Mouse (Mus musculus) heart, embryonic 15.5 days (tissue): ENCODE data around the gene Acox3. TPM values are rescaled to one million over a fixed set of nuclear protein-coding genes. Genes with fewer than 3 reads are reported as not detected.

Experiments used
- ATAC-seq: fragments of 200-750 bp; cut with Nextera tagmentation; replicated peaks from 2 replicates; pipeline ENCODE4 v1.8.0; 2017; ENCODE audit warnings: low read depth, moderate TSS enrichment; ENCODE audit not compliant: insufficient number of reproducible peaks, insufficient read depth, low FRiP score
- H3K27ac ChIP-seq: fragments of 300-500 bp; sonication (generic); 2 replicates; pipeline ENCODE4 v1.5.1; 2015; ENCODE audit warnings: mild to moderate bottlenecking, inconsistent platforms
- H3K27me3 ChIP-seq: fragments of 300-500 bp; sonication (generic); 2 replicates; pipeline ENCODE4 v1.6.1; 2015; ENCODE audit warnings: inconsistent platforms
- H3K36me3 ChIP-seq: fragments of 300-500 bp; sonication (generic); 2 replicates; pipeline ENCODE4 v1.6.1; 2015; ENCODE audit warnings: mild to moderate bottlenecking, inconsistent platforms
- H3K4me1 ChIP-seq: fragments of 300-500 bp; sonication (generic); replicated peaks from 2 replicates; pipeline ENCODE4 v1.6.1; 2015; ENCODE audit warnings: inconsistent platforms
- H3K4me2 ChIP-seq: fragments of 300-500 bp; sonication (generic); 2 replicates; pipeline ENCODE4 v1.6.1; 2015; ENCODE audit warnings: inconsistent platforms, mild to moderate bottlenecking, moderate library complexity
- H3K4me3 ChIP-seq: fragments of 300-500 bp; sonication (generic); 2 replicates; pipeline ENCODE4 v1.5.1; 2015; ENCODE audit warnings: mild to moderate bottlenecking, inconsistent platforms
- H3K9ac ChIP-seq: fragments of 300-500 bp; sonication (generic); 2 replicates; pipeline ENCODE4 v1.6.1; 2015; ENCODE audit warnings: mild to moderate bottlenecking, inconsistent platforms
- H3K9me3 ChIP-seq: fragments of 300-500 bp; sonication (generic); replicated peaks from 2 replicates; pipeline ENCODE4 v1.6.1; 2016; ENCODE audit warnings: inconsistent platforms
- WGBS: fragments of 180-500 bp; shearing (Covaris S2); methylation state at CpG from one replicate; pipeline ENCODE4 v1.1.7; 2015; ENCODE audit warnings: mixed read lengths; 5-methylcytosine and 5-hydroxymethylcytosine counted together
- polyA plus RNA-seq: library from polyadenylated mRNA; unstranded; fragments of >200 nt; fragmentation: Nextera tagmentation; extraction: Ambion mirVana; gene quantifications from 2 replicates; pipeline ENCODE4 v1.2.1, GENCODE M21; 2015

Gene Acox3
- polyA plus RNA-seq, 1 experiment from 2014 or later = 9.9 TPM

- no peak for ATAC-seq
- Histone ChIP-seq H3K9ac (no peak overlapping the region), H3K4me3 (no peak overlapping the region), H3K36me3 (no peaks in the 10 kb centered on the region), H3K27me3 (0 out of 2 replicates have a peak, but pooled peaks cover 4% of the 10 kb centered on the region), H3K4me1 (peaks cover 16% of the 10 kb centered on the region), H3K27ac (no peak overlapping the region), H3K4me2 (no peak overlapping the region), H3K9me3 (no peaks in the 10 kb centered on the region)
- WGBS = 53% methylated on average over 5 of the region's 5 CpGs
These were observed 48.9 kb downstream of the Acox3 start for GRCm38 (mm10) chr5:35631755-35632154.

GRCm38 (mm10) chr5:35632841-35633240, 50.0 kb downstream of the Acox3 start:
- Histone ChIP-seq H3K27me3 (0 out of 2 replicates have a peak, but pooled peaks cover 4% of the 10 kb centered on the region), H3K4me2 (no peak overlapping the region), H3K4me1 (peaks cover 12% of the 10 kb centered on the region), H3K9ac (no peak overlapping the region), H3K27ac (no peak overlapping the region), H3K4me3 (no peak overlapping the region), H3K36me3 (no peaks in the 10 kb centered on the region), H3K9me3 (no peaks in the 10 kb centered on the region)
- no peak for ATAC-seq
- 73% methylated on average over 6 of the region's 6 CpGs for WGBS

- 0 out of 2 replicates have a peak, but pooled peaks cover 4% of the 10 kb centered on the region for H3K27me3 ChIP-seq
- 40% methylated on average over 2 of the region's 2 CpGs for WGBS
- no peak overlapping the region for H3K4me3 ChIP-seq
- peak; percentile 74 for ATAC-seq
- H3K36me3 ChIP-seq = no peaks in the 10 kb centered on the region
- H3K4me1 ChIP-seq = peaks cover 7% of the 10 kb centered on the region
- peak overlapping the region; percentile 9; the same call in 1 of the 2 replicates for H3K27ac ChIP-seq
- no peak overlapping the region for H3K4me2 ChIP-seq
- H3K9me3 ChIP-seq = no peaks in the 10 kb centered on the region
- no peak overlapping the region for H3K9ac ChIP-seq
These were observed 53.2 kb downstream of the Acox3 start for GRCm38 (mm10) chr5:35636016-35636415.

DNA sequence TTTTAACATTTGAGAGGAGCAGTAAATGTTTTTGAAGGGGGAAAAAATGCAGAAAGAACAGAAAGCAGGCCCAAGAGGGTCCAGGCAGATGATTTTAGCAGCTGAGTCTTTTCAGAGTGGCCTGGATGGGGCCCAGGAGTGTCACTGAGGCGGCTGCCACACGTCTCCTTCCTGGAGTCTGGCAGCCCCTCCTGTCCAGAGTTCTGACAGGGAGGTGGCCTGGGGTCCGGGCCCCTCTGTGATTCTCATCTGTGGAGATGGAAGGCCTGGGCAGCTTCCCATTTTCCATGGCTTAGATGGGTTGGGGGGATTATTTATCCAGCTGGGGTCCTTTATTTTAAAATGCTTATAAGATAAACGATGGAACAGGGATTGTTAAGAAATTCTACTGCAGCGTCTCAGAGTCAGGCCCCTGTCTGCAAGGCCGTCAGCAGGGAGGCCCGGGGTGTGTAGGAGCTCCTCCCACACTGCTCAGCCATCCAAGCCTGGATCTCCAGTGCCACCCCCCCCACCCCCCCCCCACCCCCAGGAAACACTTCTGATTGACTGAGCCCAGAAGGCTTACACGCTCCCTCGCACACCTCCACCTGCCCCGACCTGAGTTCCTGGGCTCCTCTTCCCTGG, 59.2 kb downstream of the Acox3 start:
- Histone ChIP-seq H3K27me3 (no peaks in the 10 kb centered on the region), H3K27ac (peak overlapping the region; percentile 8; the same call in 1 of the 2 replicates), H3K36me3 (no peaks in the 10 kb centered on the region), H3K9me3 (no peaks in the 10 kb centered on the region), H3K4me2 (no peak overlapping the region), H3K4me1 (peaks cover 11% of the 10 kb centered on the region), H3K9ac (no peak overlapping the region), H3K4me3 (no peak overlapping the region)
- 55% methylated on average over 10 of the region's 10 CpGs for WGBS
- no peak for ATAC-seq

- WGBS = 77% methylated on average over 9 of the region's 9 CpGs
- Histone ChIP-seq H3K9me3 (no peaks in the 10 kb centered on the region), H3K4me1 (peaks cover 11% of the 10 kb centered on the region)
These were observed 60.7 kb downstream of the Acox3 start for GRCm38 (mm10) chr5:35643401-35644048.

GRCm38 (mm10) chr5:35644082-35644481, 61.2 kb downstream of the Acox3 start:
- no peak overlapping the region for H3K4me3 ChIP-seq
- H3K4me2 ChIP-seq = no peak overlapping the region
- H3K36me3 ChIP-seq = no peaks in the 10 kb centered on the region
- H3K27me3 ChIP-seq = no peaks in the 10 kb centered on the region
- no peak overlapping the region for H3K9ac ChIP-seq
- H3K4me1 ChIP-seq = peaks cover 11% of the 10 kb centered on the region
- no peak overlapping the region for H3K27ac ChIP-seq
- no peaks in the 10 kb centered on the region for H3K9me3 ChIP-seq
- 58% methylated on average over 4 of the region's 4 CpGs for WGBS
- ATAC-seq = no peak

More at GRCm38 (mm10) chr5:35643401-35644048, 60.7 kb downstream of the Acox3 start:
- Histone ChIP-seq H3K36me3 (no peaks in the 10 kb centered on the region), H3K4me3 (no peak overlapping the region), H3K27me3 (no peaks in the 10 kb centered on the region), H3K4me2 (no peak overlapping the region), H3K9ac (no peak overlapping the region), H3K27ac (no peak overlapping the region)
- no peak for ATAC-seq

GRCm38 (mm10) chr5:35645938-35646493, 63.2 kb downstream of the Acox3 start:
- H3K36me3 ChIP-seq = no peaks in the 10 kb centered on the region
- H3K4me1 ChIP-seq = peaks cover 11% of the 10 kb centered on the region
- no peak overlapping the region for H3K9ac ChIP-seq
- no peak overlapping the region for H3K4me3 ChIP-seq
- no peaks in the 10 kb centered on the region for H3K27me3 ChIP-seq
- H3K27ac ChIP-seq = no peak overlapping the region
- no peaks in the 10 kb centered on the region for H3K9me3 ChIP-seq
- ATAC-seq = no peak
- H3K4me2 ChIP-seq = no peak overlapping the region
- WGBS = 73% methylated on average over 6 of the region's 6 CpGs

- H3K36me3 ChIP-seq = no peaks in the 10 kb centered on the region
- WGBS = 92% methylated on average over 1 of the region's 1 CpGs
- no peak overlapping the region for H3K27ac ChIP-seq
- H3K9me3 ChIP-seq = no peaks in the 10 kb centered on the region
- ATAC-seq = no peak
- H3K4me2 ChIP-seq = no peak overlapping the region
- no peak overlapping the region for H3K9ac ChIP-seq
- no peaks in the 10 kb centered on the region for H3K27me3 ChIP-seq
- no peak overlapping the region for H3K4me3 ChIP-seq
- peaks cover 10% of the 10 kb centered on the region for H3K4me1 ChIP-seq
These were observed 64.1 kb downstream of the Acox3 start for GRCm38 (mm10) chr5:35646927-35647326.

GRCm38 (mm10) chr5:35647562-35647961, 64.7 kb downstream of the Acox3 start:
- 0 out of 2 replicates have a peak, but pooled peaks have one; percentile 27 for ATAC-seq
- H3K4me1 ChIP-seq = peaks cover 9% of the 10 kb centered on the region
- no peak overlapping the region for H3K27ac ChIP-seq

DNA sequence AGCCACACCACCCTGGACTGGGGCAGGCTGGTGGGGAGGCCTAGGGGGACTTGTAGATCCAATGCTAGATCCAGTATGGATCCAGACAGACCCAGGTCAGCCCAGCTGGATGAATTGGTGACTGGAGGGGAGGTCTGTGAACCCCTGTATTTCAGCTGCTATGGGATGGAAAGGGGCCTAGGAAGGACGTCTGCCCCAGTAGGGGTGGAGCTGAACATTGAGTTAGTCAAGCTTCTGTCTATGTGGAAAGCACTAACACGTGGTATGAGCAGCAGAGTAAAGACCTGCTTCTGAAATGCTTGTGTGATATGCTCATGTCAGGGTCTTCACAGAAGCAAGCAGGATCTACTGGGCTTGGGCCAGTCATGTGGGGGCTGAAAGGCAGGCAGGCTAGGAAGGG, 65.4 kb downstream of the Acox3 start:
- Histone ChIP-seq H3K9me3 (no peaks in the 10 kb centered on the region), H3K36me3 (no peaks in the 10 kb centered on the region), H3K4me3 (no peak overlapping the region), H3K9ac (no peak overlapping the region), H3K27ac (no peak overlapping the region), H3K4me2 (no peak overlapping the region), H3K4me1 (peaks cover 9% of the 10 kb centered on the region), H3K27me3 (no peaks in the 10 kb centered on the region)
- no peak for ATAC-seq
- 49% methylated on average over 2 of the region's 2 CpGs for WGBS

More at GRCm38 (mm10) chr5:35647562-35647961, 64.7 kb downstream of the Acox3 start:
- Histone ChIP-seq H3K4me3 (no peak overlapping the region), H3K9me3 (no peaks in the 10 kb centered on the region), H3K27me3 (no peaks in the 10 kb centered on the region), H3K4me2 (no peak overlapping the region), H3K9ac (no peak overlapping the region), H3K36me3 (no peaks in the 10 kb centered on the region)
- 67% methylated on average over 4 of the region's 4 CpGs for WGBS

DNA sequence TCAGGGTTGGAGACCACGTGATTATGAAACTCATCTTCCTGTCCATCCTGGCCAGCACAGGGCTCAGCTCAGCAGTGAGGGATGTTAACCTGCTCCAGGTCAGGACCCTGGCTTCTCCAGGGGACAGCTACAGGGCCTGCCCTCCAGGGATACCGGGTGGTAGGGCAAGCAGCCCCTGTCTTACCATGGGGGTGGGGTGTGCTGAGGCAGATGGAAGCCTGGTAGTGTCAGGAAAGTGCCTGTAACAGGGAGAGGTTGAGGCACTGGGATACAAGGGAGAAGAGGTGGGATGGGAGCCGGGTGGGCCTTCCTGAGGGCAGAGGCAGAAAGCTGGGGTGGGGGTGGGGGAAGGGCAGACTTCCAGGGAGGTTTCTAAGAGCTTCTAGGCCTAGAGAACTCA, 69.5 kb downstream of the Acox3 start:
- H3K9me3 ChIP-seq = no peaks in the 10 kb centered on the region
- H3K4me3 ChIP-seq = no peak overlapping the region
- no peaks in the 10 kb centered on the region for H3K36me3 ChIP-seq
- WGBS = 69% methylated on average over 3 of the region's 3 CpGs
- H3K4me1 ChIP-seq = no peaks in the 10 kb centered on the region
- no peak overlapping the region for H3K4me2 ChIP-seq
- H3K9ac ChIP-seq = no peak overlapping the region
- H3K27ac ChIP-seq = no peak overlapping the region
- ATAC-seq = no peak
- H3K27me3 ChIP-seq = no peaks in the 10 kb centered on the region
